Mouse (Mus musculus): Measurements from ENCODE around the gene Gm136.

GRCm38 (mm10) chr4:34715062-34715461 lies 41.0 kb downstream of the Gm136 start:
- TF ChIP-seq EP300 (IDR thresholded peaks at IDR 0.05; ENCODE audit: insufficient read depth, low read depth, low read length), result no peak
- TF ChIP-seq CTCF (IDR thresholded peaks at IDR 0.05; ENCODE audit: low read depth, low read length), result no peak

All from ES-Bruce4 (cell line).